Mouse (Mus musculus) limb, embryonic 14.5 days (tissue): ENCODE data around the gene Fam20b. TPM values are rescaled to one million over a fixed set of nuclear protein-coding genes. Genes with fewer than 3 reads are reported as not detected.

Source experiments
- ATAC-seq: fragments of 200-750 bp; cut with Nextera tagmentation; 2 replicates; pipeline ENCODE4 v1.8.0; 2017; ENCODE audit warnings: low read depth, moderate number of reproducible peaks, moderate TSS enrichment; ENCODE audit not compliant: low FRiP score
- DNase-seq: peaks from one replicate; pipeline ENCODE4 v3.0.0-alpha.2; 2015; ENCODE audit warnings: low spot score
- H3K27ac ChIP-seq: fragments of 300-500 bp; sonication (generic); replicated peaks from 2 replicates; pipeline ENCODE4 v1.5.1; 2014; ENCODE audit warnings: low read depth, mild to moderate bottlenecking, low read length, moderate library complexity, mixed read lengths
- H3K27me3 ChIP-seq: fragments of 300-500 bp; sonication (generic); 2 replicates; pipeline ENCODE4 v1.6.1; 2014; ENCODE audit warnings: low read length, mixed read lengths; ENCODE audit not compliant: control insufficient read depth, insufficient read depth
- H3K36me3 ChIP-seq: fragments of 300-500 bp; sonication (generic); 2 replicates; pipeline ENCODE4 v1.6.1; 2014; ENCODE audit warnings: mild to moderate bottlenecking, low read length, moderate library complexity, mixed read lengths; ENCODE audit not compliant: control insufficient read depth, insufficient read depth
- H3K4me1 ChIP-seq: fragments of 300-500 bp; sonication (generic); 2 replicates; pipeline ENCODE4 v1.6.1; 2014; ENCODE audit warnings: antibody characterized with exemption, low read length, mixed read lengths; ENCODE audit not compliant: control insufficient read depth, insufficient read depth
- H3K4me2 ChIP-seq: fragments of 300-500 bp; sonication (generic); replicated peaks from 2 replicates; pipeline ENCODE4 v1.6.1; 2014; ENCODE audit warnings: low read depth, mild to moderate bottlenecking, low read length, moderate library complexity; ENCODE audit not compliant: severe bottlenecking
- H3K4me3 ChIP-seq: fragments of 300-500 bp; sonication (generic); replicated peaks from 2 replicates; pipeline ENCODE4 v1.5.1; 2014; ENCODE audit warnings: low read length
- H3K9ac ChIP-seq: fragments of 300-500 bp; sonication (generic); 2 replicates; pipeline ENCODE4 v1.6.1; 2014; ENCODE audit warnings: mild to moderate bottlenecking, low read depth, low read length, moderate library complexity; ENCODE audit not compliant: severe bottlenecking
- H3K9me3 ChIP-seq: fragments of 300-500 bp; sonication (generic); 2 replicates; pipeline ENCODE4 v1.6.1; 2016; ENCODE audit warnings: low read length; ENCODE audit not compliant: control insufficient read depth
- POLR2A ChIP-seq: fragments of 200-500 bp; IDR thresholded peaks from 2 replicates; pipeline ENCODE4 v1.8.0; 2012; ENCODE audit warnings: inconsistent platforms, mild to moderate bottlenecking, moderate library complexity, borderline replicate concordance; ENCODE audit not compliant: insufficient read depth, insufficient read length; ENCODE audit errors: extremely low read depth
- WGBS: fragments of 180-500 bp; shearing (Covaris S2); extraction: QIAGEN DNeasy Blood & Tissue Kit; methylation state at CpG from one replicate; pipeline ENCODE4 v1.1.7; 2014; 5-methylcytosine and 5-hydroxymethylcytosine counted together
- polyA plus RNA-seq, 2 experiments: library from polyadenylated mRNA; depleted of rRNA in 1 of 2; stranded (reverse) in 1 of 2; unstranded in 1 of 2; fragments of >200 nt; fragmentation: Nextera tagmentation in 1 of 2; extraction: Ambion mirVana in 1 of 2; gene quantifications; 2 replicates each; pipeline versions ENCODE4 v1.2.1 to v1.2.3; 2012 to 2014

Fam20b gene
- polyA plus RNA-seq (2012; rRNA removed) (35.0 and 35.8 TPM in 2 replicates), polyA plus RNA-seq (2014; fragmentation: Nextera tagmentation; extraction: Ambion mirVana) (29.7 and 33.5 TPM in 2 replicates)

- peak; percentile 99 for ATAC-seq
- H3K4me1 ChIP-seq, result peaks cover 5% of the 10 kb centered on the region; the same call in 1 of the 2 replicates
These were observed at the start of gene Fam20b for GRCm38 (mm10) chr1:156718950-156719805. Gene Fam20b (minus strand): TSS chr1:156719086.

GRCm38 (mm10) chr1:156765311-156765710 is 46.4 kb upstream of the Fam20b start:
- Histone ChIP-seq H3K9me3 (0 out of 2 replicates have a peak, but pooled peaks cover 11% of the 10 kb centered on the region), H3K4me3 (no peak overlapping the region), H3K27ac (no peak overlapping the region), H3K4me2 (no peak overlapping the region), H3K27me3 (no peaks in the 10 kb centered on the region), H3K9ac (no peak overlapping the region), H3K36me3 (no peaks in the 10 kb centered on the region), H3K4me1 (peaks cover 38% of the 10 kb centered on the region)
- DNase-seq, result no peak
- TF ChIP-seq POLR2A, result no peak
- WGBS, result 94% methylated on average over 3 of the region's 3 CpGs
- no peak for ATAC-seq

More at GRCm38 (mm10) chr1:156718950-156719805, at the start of gene Fam20b:
- H3K9ac ChIP-seq, result peak within 1 kb of the TSS; percentile 89
- peak within 1 kb of the TSS; percentile 73 for H3K27ac ChIP-seq
- H3K36me3 ChIP-seq, result peaks cover 11% of the 10 kb centered on the region; the same call in 1 of the 2 replicates
- peak within 1 kb of the TSS; percentile 94 for H3K4me3 ChIP-seq
- no peak for TF ChIP-seq POLR2A
- H3K9me3 ChIP-seq, result no peaks in the 10 kb centered on the region
- under 1% methylated on average over 28 of the region's 47 CpGs for WGBS
- H3K4me2 ChIP-seq, result peak within 1 kb of the TSS; percentile 70
- no peaks in the 10 kb centered on the region for H3K27me3 ChIP-seq
- peak; percentile 91 for DNase-seq

- TF ChIP-seq POLR2A, result no peak
- no peaks in the 10 kb centered on the region for H3K27me3 ChIP-seq
- 71% methylated on average over 6 of the region's 6 CpGs for WGBS
- H3K9ac ChIP-seq, result no peak overlapping the region
- no peak overlapping the region for H3K4me2 ChIP-seq
- 0 out of 2 replicates have a peak, but pooled peaks cover 11% of the 10 kb centered on the region for H3K9me3 ChIP-seq
- ATAC-seq (no peak), DNase-seq (no peak)
- H3K4me1 ChIP-seq, result peaks cover 37% of the 10 kb centered on the region
- H3K4me3 ChIP-seq, result no peak overlapping the region
- no peaks in the 10 kb centered on the region for H3K36me3 ChIP-seq
- H3K27ac ChIP-seq, result no peak overlapping the region
These were observed 45.7 kb upstream of the Fam20b start for GRCm38 (mm10) chr1:156764584-156764983.

- no peak for TF ChIP-seq POLR2A
- Histone ChIP-seq H3K4me1 (peaks cover 31% of the 10 kb centered on the region), H3K4me2 (no peak overlapping the region), H3K4me3 (no peak overlapping the region), H3K9ac (no peak overlapping the region), H3K36me3 (no peaks in the 10 kb centered on the region), H3K9me3 (0 out of 2 replicates have a peak, but pooled peaks cover 11% of the 10 kb centered on the region), H3K27ac (peak overlapping the region; percentile 94; the same call in 1 of the 2 replicates), H3K27me3 (no peaks in the 10 kb centered on the region)
- ATAC-seq (no peak), DNase-seq (no peak)
- WGBS, result 89% methylated on average over 6 of the region's 6 CpGs
These were observed 44.4 kb upstream of the Fam20b start for GRCm38 (mm10) chr1:156763280-156763679.

- no peak overlapping the region; the same call in 1 of the 2 replicates for H3K4me2 ChIP-seq
- 0 out of 2 replicates have a peak, but pooled peaks cover under 1% of the 10 kb centered on the region for H3K9me3 ChIP-seq
- H3K36me3 ChIP-seq, result no peaks in the 10 kb centered on the region
- no peak overlapping the region for H3K4me3 ChIP-seq
- no peak for TF ChIP-seq POLR2A
- peaks cover 41% of the 10 kb centered on the region for H3K4me1 ChIP-seq
- no peak overlapping the region; the same call in 1 of the 2 replicates for H3K9ac ChIP-seq
- peak overlapping the region; percentile 94 for H3K27ac ChIP-seq
- H3K27me3 ChIP-seq, result no peaks in the 10 kb centered on the region
- 25% methylated on average over 10 of the region's 10 CpGs for WGBS
- peak; percentile 61 for DNase-seq
- peak; percentile 79 for ATAC-seq
These were observed 42.5 kb upstream of the Fam20b start for GRCm38 (mm10) chr1:156761430-156761801.
